Mouse (Mus musculus): ENCODE measurements at regions not wholly inside any gene's neighbourhood (a gene's known extent, or its start where the extent isn't known, plus 50 kb on each side); places are given as distances from the start of the nearest gene placed in this dataset.

DNA sequence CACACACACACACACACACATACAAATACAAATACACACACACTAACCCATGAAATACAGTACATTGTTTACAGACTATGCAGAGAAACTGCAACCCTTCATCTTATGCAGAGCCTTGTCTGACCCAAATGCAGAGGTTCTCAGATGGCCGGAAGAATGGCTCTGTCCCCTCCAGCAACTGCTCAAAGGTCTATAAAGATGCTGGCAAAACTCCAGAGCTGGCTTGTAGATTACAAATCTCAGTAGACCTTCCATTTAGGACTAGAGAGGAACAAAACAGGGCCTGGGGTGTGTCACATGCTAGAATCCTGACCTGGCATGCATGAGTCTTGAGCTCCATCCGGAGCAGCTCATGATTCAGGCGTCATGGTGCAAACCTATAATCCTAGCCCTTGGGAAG is 364.4 kb upstream of the Runx1 start:
- peak; percentile 26 for DNase-seq (ENCODE audit: low spot score)

DNA sequence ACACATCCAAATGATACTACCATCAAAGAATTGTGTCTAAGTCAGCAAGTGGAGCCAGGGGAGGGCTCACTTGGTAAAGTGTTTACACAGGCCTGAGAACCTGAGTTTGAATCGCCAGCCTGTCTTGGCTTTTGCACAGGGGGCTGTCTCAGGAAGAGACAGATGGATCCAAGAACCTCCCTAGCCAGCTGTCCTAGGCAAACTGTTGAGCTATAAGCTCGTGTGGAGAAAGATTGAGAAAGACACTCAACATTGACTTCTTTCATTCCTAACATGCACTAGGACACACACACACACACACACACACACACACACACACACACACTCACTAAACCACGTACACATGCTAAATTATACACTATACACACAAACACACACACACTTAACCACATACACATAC is 363.9 kb upstream of the Runx1 start:
- peak; percentile 41 for DNase-seq (ENCODE audit: low spot score)

DNA sequence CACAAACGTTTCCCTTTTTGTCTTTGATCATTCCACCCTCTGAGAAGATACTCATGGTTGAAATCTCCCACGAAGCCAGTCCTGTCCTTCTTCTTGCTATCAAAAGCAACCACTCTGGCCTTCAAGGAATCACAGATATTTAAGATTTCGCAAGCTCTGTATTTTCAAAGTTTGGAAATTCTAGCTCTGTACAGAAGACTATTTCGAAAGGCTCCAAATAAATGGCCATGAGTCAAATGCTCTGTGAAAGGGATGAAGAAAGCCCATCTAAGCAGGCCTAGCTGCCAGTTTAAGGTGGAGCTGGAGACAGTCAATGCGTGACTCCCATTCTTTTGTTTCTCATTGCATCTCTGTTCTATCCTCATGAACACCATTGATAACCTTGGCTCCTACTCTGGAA is 363.5 kb upstream of the Runx1 start:
- peak; percentile 82 for DNase-seq (ENCODE audit: low spot score)

DNA sequence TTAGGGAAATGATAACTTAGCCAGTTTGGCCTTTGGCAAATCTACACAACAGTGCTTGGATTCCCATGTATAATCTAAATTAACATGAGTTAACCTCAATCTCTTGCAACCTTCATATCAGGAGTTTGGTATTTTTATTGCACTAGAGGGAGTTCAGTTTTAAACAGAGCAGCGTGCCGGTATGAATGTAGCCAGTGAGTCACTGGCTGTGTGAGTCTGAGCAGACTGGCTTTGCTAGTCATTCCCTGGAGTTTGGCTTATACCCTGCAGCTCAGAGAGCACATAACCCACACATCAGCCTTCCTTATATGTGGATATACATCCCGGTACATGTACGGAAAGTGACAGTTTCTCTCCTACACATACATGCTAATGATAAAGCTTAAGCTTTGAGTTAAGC is 360.6 kb upstream of the Runx1 start:
- DNase-seq (ENCODE audit: low spot score), result peak; percentile 24

DNA sequence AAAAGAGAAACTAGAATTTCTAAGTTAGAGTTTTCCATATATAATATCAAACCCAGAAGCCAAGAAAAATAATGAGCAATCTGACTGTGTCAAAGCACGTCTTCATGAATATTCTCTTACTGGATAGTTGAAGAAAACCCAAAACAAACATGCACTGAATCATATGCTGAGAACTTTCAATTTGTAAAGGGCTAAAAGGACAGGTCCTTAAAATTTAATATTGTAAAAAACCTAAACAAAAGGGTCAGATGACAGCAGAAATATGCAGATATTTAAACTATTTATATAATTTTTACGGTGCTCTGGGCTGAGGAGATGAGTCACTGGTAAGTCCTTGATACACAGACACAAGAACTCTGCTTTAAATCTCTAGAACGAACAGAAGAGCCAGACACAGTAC is 356.7 kb upstream of the Runx1 start:
- DNase-seq (ENCODE audit: low spot score), result peak; percentile 48

DNA sequence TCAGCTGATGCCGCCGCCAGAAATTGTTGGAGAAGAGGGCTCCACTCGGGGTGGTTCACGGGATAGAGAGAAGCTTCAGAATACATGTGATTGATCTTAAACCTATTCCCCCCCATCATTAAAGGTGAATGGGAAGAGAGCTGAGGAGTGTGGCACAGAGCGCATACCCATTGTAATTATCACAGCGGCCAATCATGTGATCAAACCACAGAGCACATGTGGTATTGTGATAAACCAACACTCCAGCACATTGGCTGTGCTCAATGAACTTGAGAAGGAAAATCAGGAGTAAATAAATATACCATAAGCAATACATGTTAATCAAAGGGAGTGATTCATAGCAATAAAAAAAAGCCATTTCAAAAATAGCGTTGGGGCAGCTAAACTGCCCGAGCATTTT is 355.5 kb upstream of the Runx1 start:
- DNase-seq (ENCODE audit: low spot score), result no peak

DNA sequence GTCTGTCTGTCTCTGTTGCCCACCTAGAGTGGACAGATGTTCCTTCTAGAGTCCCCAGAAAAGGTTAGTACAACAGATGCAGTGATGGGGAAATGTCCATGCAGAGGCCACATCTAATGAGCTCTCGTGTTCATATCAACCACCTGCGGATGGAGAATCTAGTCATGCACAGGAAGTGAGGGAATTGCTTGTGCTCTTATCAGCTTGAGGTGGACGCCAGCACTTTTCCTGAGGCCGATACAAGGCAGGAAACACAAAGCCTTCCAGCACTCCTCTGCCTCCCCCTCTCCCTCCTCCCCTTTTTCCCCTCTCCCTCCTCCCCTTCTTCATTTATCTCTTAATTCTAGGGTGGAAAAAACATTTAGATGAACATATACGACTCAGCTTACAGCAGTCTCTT is 354.3 kb upstream of the Runx1 start:
- DNase-seq (ENCODE audit: low spot score), result no peak

DNA sequence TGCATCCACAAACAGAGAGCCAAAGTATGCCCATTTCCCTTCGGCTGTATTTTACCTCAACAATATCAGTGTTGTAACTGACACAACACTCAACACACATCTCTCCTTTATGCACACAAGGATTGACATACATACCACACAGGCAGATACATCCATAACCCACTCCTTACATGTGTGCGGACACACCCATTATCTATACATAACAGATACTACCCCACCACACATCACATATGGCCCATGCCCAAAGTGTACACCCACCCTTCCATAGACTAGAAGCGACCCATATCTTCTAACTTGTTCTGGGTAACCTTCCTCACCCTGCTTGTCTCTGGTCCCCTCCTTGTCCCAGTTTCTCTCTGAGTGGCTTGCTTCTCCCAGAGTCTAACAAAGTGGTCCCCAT is 340.7 kb upstream of the Runx1 start:
- DNase-seq (ENCODE audit: low spot score), result no peak

DNA sequence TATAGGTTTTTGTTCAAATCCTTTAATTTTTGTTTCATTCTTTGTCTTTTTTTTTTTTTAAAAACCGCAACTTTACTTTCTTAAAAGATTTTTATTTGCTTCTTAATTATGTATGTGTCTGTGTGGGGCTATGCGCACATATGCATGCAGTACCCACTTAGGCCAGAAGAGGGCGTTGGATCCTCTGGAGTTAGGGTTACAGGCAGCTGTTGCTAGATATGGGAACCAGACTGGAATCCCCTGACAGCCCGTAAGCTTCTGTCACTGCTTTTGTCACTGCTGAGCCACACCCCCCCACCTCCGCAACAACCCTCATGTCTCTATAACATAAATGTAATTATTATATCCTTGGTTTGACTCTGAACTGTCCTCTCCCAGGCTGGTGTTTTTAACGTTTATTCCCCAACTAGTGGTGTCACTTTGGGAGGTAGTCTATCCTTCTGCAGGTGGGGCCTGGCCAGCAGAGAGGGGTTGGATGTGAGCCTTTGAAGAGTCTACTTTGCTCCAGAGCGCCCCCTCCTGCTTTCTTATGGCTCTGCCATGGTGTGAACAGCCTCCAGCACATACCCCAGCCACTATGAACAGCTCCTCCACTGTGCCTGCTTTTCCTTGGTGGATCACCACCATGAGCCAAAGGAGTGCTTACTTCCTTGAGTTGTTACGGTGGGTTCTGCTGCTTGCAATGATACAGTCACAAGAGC is 332.7 kb upstream of the Runx1 start:
- no peak for DNase-seq (ENCODE audit: low spot score)

DNA sequence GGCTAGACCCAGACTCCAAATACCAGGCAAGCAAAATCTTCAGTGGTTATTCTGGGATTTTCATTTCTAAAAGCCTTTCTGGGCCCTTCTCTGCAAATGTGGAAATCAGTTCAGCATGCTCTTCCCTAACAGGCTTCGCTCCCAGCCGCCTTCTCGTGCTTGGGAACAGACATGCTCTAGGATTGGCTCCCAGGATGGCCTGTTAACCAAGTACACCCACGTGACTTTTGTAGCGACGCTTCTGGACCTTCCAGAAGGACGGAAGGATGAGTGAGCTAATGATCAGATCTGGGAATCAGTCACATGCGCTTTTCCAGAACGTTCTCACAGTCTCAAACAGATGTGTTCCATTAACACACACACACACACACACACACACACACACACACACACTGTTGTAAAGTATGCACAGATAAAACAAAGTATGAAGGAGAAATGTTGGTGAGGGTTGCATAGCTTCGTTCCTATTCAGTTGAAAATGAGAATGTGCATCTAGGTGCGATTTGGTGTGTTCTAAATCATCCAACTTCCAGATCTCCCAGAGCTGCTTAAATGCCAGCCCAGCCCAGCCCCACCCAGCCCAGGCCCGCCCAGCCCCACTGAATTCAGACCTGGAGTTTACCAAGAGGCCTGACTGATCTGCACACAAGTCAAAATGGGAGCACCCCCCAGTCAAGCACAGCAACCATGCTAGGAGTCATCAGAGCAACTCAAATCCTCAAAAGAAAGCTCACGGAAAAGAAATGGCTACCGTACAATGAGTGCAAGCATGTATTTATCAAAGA is 327.8 kb upstream of the Runx1 start:
- no peak for DNase-seq (ENCODE audit: low spot score)

DNA sequence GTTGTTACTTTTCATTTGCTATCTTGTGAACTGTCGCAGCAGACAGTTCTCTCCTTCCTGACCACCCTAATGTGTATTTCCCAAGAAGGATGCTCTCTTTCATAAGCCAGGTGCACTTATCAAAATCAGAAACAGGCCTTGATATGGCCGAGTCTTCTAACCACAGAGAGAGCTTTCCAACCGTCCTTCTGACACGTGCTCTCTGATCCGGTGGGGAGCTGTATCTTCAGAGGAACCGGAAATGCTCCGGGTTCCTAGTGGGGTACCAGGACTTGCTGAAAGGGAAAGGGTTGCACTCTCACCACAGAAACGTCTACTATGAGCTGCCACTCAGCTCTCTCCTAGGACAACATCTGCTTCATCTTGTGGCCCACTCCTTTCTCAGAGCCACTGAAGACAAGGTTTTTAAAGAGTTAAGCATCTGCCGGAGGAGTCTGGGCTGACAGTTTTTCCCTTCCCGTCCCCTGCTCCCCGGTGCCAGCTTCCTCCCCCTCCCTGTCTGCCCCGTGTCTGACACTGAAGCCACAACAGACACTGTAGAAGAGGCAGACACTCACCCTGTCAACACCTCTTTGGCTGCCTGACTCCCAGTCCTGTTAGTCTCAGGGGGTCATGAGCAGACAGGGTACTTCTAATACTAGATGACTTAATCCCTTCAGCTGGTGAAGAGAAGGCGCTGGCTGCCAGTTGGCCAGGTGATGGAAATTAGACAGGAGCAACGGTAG is 327.0 kb upstream of the Runx1 start:
- no peak for DNase-seq (ENCODE audit: low spot score)

DNA sequence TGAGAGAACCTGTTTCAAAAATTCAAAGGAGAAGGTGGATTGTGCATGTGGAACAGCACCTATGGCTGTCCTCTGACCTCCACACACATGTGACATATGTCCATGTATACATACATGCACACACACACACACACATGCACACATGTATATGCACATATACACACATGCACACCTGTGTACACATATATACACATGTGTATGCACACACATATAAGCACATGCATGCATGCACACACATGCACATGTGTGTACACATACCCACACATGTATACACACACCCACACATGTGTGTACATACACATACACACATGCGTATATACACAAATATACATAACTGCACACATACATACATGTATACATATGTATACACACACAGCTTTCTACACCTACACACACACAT is 326.1 kb upstream of the Runx1 start:
- DNase-seq (ENCODE audit: low spot score), result no peak

DNA sequence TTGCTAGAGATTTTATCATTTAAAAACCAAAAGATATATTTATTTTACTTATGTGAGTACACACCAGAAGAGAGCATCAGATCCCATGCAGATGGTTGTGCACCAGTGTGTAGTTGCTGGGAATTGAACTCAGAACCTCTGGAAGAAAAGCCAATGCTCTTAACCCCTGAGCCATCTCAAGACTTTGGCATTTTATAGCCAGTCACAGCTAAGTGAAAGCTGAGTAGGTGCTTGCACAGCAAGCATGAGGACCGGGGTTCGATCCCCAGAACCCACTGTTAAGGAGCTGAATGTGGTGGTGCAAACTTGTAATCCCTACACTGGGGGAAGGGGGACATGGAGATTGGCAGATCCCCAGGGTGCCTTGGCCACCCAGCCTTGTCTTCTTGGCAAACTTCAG is 325.7 kb upstream of the Runx1 start:
- DNase-seq (ENCODE audit: low spot score), result no peak

DNA sequence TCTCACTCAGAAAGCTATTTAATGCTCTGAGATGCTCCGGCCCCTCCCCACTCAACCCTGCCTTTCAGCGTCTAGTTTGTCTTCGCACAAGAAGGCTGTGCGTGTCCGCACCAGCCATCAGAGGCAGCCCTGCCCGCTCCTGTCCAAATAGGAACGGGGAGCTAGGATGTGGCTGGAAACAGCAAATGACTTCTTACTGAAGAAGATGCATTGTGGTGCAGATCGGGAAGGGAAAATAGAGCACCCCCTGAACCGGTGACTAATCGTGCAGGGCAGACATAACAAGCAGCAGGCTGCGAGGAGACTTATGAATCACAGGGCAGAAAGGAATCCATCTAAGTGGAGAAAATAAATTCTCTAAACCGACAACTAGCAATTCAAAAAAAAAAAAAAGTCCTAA is 324.5 kb upstream of the Runx1 start:
- no peak for DNase-seq (ENCODE audit: low spot score)

DNA sequence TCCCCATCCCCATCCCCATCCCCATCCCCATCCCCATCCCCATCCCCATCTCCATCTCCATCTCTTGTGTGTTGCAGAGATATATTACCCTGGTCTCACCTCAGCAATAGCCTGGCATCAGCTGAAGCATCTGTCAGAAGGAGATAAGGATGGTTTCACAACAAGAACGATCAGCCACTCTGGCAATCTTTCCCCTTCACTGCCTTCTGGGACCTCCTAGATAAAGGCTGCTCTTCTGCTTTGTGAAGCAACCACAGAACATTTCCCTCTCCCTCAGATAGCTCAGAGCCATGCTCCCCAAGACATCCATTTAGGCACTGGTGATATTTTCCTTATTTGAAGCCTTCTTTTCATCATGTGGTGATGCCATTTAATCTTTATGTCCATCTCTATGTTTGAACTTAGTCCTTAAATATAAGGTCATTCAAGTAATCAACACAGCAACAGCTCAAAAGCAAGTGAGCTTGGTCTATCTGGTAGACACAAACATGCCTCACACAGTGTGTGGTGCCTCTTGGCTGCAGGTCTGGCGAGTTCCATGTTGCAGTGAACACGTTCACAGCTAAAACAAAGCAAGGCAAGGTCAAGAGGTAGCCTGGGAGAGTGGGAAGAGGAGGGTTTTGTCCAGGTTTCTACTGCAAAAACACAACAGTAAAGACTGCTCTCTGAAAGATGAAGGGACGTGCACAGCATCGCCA is 321.7 kb upstream of the Runx1 start:
- no peak for DNase-seq (ENCODE audit: low spot score)

DNA sequence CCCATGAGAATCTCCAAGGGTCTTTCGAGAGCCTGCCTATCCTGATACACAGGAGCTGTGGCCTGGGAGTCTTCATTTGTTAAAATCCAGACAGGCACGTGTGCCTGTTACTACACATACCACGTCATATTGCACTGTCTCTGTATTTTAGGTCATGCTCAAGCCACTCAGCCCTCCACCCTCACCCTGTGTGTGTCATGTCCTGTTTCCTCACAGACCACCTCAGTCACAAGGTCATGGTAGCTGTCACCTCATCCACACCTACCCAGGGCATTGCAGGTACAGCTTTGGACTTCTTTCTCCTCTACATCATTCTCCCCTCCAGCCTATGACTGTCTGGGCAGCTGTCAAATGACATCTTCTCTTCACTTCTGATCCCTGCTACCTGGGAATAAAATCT is 320.9 kb upstream of the Runx1 start:
- DNase-seq (ENCODE audit: low spot score), result no peak

DNA sequence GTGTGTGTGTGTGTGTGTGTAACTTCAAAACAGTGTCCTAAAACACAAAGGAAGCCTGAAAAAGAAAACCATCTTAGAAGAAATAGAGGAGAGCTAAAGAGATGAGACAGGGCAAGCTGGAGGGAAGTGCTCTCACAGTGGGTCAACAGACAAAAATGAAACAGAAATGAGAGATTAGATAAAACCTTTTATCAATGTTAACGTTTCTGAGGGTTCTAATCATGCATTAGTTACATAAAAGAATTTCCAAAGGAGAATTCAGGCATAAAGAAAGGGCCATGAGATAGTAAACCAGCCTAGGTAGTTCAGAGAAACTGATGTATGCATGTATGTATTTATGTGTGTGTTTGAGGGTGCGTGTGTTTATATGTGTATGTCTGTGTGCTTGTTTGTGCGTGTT is 319.7 kb upstream of the Runx1 start:
- no peak for DNase-seq (ENCODE audit: low spot score)

DNA sequence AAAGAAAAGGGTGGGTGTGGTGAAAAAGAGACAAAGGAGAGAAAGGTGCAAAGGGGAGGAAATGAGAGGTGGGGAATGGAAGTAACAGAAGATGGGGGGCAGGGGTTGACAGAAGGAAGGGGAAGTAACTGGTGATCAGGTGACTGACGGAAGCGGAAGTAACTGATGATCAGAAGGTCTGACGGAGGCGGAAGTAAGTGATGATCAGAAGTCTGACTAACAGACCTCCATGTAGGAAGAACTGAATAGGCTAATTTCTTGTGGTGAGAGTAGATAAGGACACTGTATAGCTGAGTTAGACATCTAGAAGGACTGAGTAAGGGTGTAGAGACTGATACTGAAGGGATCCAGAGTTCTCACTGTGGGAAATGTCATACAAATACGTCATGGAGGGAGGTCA is 318.1 kb upstream of the Runx1 start:
- no peak for DNase-seq (ENCODE audit: low spot score)

DNA sequence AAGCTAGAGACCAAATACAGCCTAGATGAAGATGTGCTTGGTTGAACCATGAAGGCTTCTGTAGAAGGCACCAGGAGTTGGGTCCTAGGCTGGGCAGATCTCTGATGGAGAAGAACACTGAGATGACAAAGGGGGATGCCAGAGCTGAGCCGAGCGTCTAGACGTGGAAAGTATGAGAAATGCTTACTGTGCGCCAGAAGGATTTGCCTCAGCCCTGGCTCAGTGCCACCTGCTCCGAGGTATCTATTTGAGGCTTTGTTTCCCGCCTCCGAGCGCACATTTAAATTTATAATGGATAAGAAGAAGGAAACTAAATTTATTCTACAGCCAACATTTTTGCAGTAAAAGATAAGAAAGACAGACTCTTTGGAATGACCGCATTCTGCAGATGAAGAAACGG is 317.2 kb upstream of the Runx1 start:
- no peak for DNase-seq (ENCODE audit: low spot score)

DNA sequence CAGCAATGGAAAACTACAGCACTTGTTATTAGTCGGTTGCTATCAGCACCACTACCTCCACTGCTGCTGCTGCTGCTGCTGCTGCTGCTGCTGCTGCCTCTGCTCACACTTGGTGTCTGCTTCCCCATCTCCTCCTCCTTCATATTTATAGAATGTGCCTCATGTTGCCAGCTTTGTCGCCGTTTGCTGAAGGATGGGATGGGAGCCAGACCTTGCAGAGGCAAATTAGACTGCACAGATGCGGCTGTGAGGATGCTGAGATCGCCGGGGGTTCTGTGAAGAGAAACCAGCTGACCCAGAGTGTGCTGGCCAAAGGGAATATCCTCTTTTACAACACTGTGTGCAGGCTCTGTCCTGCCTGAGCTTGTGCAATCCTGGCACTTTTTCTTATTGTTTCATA is 316.0 kb upstream of the Runx1 start:
- peak; percentile 16 for DNase-seq (ENCODE audit: low spot score)

DNA sequence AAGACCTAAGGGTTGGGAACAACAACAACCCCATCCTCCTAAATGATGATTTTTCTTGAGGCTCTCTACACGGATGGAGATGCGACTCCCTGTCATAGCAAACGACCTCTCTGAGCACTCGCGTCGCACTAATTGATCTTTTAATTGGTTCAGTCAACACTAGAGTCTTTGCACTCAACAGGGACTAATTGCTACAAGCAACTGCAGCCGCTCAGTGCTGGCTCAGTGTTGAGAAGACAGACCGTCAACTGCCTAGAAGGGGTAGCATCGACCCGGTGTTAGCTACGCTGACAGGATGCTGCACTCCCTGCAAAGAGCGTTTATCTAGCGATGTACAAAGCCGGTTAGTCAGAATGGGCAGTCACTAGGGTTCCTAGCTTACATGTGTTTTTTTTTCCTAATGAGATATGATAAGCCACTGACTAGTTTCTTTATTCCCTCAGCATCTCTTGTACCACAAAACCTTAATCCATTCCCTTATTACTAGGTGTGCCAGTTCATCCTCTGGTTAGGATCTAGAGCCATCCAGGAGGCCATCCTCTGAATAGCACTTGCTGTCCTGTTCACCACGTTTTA is 314.7 kb upstream of the Runx1 start:
- DNase-seq (ENCODE audit: low spot score), result no peak

DNA sequence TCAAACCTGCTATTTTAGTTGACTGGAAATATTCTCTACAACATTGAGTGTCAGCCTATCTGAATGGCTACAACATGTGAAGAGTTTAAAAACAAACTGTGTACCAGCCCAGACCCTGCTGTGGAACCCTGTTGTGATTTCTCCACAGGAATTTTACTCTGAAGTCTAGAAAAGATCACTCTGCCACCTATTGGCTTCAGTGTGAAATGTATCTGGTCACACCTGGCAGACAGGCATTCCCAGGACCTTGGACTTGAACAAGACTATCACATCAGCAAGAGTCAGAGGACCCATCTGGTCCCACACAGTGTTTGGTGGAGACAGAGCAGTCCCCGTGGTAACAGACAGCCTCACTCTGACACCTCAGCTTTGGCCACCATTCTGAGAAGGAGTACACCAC is 311.3 kb upstream of the Runx1 start:
- DNase-seq (ENCODE audit: low spot score), result peak; percentile 59

All from adipocyte (in vitro differentiated cells).